Mouse (Mus musculus) limb, embryonic 14.5 days (tissue): Measurements from ENCODE around the gene Cnn3. TPM values are rescaled to one million over a fixed set of nuclear protein-coding genes. Genes with fewer than 3 reads are reported as not detected.

Source experiments
- ATAC-seq: fragments of 200-750 bp; cut with Nextera tagmentation; 2 replicates; pipeline ENCODE4 v1.8.0; 2017; ENCODE audit warnings: low read depth, moderate number of reproducible peaks, moderate TSS enrichment; ENCODE audit not compliant: low FRiP score
- DNase-seq: peaks from one replicate; pipeline ENCODE4 v3.0.0-alpha.2; 2015; ENCODE audit warnings: low spot score
- H3K27ac ChIP-seq: fragments of 300-500 bp; sonication (generic); replicated peaks from 2 replicates; pipeline ENCODE4 v1.5.1; 2014; ENCODE audit warnings: low read depth, mild to moderate bottlenecking, low read length, moderate library complexity, mixed read lengths
- H3K27me3 ChIP-seq: fragments of 300-500 bp; sonication (generic); 2 replicates; pipeline ENCODE4 v1.6.1; 2014; ENCODE audit warnings: low read length, mixed read lengths; ENCODE audit not compliant: control insufficient read depth, insufficient read depth
- H3K36me3 ChIP-seq: fragments of 300-500 bp; sonication (generic); 2 replicates; pipeline ENCODE4 v1.6.1; 2014; ENCODE audit warnings: mild to moderate bottlenecking, low read length, moderate library complexity, mixed read lengths; ENCODE audit not compliant: control insufficient read depth, insufficient read depth
- H3K4me1 ChIP-seq: fragments of 300-500 bp; sonication (generic); 2 replicates; pipeline ENCODE4 v1.6.1; 2014; ENCODE audit warnings: antibody characterized with exemption, low read length, mixed read lengths; ENCODE audit not compliant: control insufficient read depth, insufficient read depth
- H3K4me2 ChIP-seq: fragments of 300-500 bp; sonication (generic); replicated peaks from 2 replicates; pipeline ENCODE4 v1.6.1; 2014; ENCODE audit warnings: low read depth, mild to moderate bottlenecking, low read length, moderate library complexity; ENCODE audit not compliant: severe bottlenecking
- H3K4me3 ChIP-seq: fragments of 300-500 bp; sonication (generic); replicated peaks from 2 replicates; pipeline ENCODE4 v1.5.1; 2014; ENCODE audit warnings: low read length
- H3K9ac ChIP-seq: fragments of 300-500 bp; sonication (generic); 2 replicates; pipeline ENCODE4 v1.6.1; 2014; ENCODE audit warnings: mild to moderate bottlenecking, low read depth, low read length, moderate library complexity; ENCODE audit not compliant: severe bottlenecking
- H3K9me3 ChIP-seq: fragments of 300-500 bp; sonication (generic); 2 replicates; pipeline ENCODE4 v1.6.1; 2016; ENCODE audit warnings: low read length; ENCODE audit not compliant: control insufficient read depth
- POLR2A ChIP-seq: fragments of 200-500 bp; IDR thresholded peaks from 2 replicates; pipeline ENCODE4 v1.8.0; 2012; ENCODE audit warnings: inconsistent platforms, mild to moderate bottlenecking, moderate library complexity, borderline replicate concordance; ENCODE audit not compliant: insufficient read depth, insufficient read length; ENCODE audit errors: extremely low read depth
- whole genome bisulfite sequencing: fragments of 180-500 bp; shearing (Covaris S2); extraction: QIAGEN DNeasy Blood & Tissue Kit; methylation state at CpG from one replicate; pipeline ENCODE4 v1.1.7; 2014; 5-methylcytosine and 5-hydroxymethylcytosine counted together
- polyA plus RNA-seq, 2 experiments: library from polyadenylated mRNA; depleted of rRNA in 1 of 2; stranded (reverse) in 1 of 2; unstranded in 1 of 2; fragments of >200 nt; fragmentation: Nextera tagmentation in 1 of 2; extraction: Ambion mirVana in 1 of 2; gene quantifications; 2 replicates each; pipeline versions ENCODE4 v1.2.1 to v1.2.3; 2012 to 2014

Gene Cnn3
- polyA plus RNA-seq, 2 experiments, result 674 to 746 TPM

DNA sequence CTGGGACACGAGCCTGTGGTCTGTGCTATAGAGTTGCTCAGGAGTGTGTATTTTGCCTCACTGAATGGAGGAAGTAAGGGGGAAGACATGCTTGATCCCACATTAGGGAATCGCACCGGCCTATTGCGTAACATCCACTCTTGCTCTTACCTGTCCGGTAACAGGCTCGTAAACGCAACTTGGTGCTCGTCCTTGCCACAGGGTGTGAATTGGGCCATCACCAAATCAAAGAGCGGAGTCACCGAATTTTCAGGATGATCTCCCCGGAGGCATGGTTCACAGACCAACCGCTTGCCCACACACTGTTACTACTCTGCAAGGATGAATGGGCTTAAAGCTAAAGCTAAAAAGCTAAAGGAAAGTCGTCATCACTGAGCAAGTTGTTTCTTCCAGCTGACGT is 81.4 kb downstream of the Cnn3 start:
- Histone ChIP-seq H3K4me2 (no peak overlapping the region), H3K27ac (no peak overlapping the region), H3K4me1 (no peaks in the 10 kb centered on the region; the same call in 1 of the 2 replicates), H3K9ac (no peak overlapping the region), H3K4me3 (no peak overlapping the region), H3K9me3 (no peaks in the 10 kb centered on the region), H3K36me3 (no peaks in the 10 kb centered on the region), H3K27me3 (no peaks in the 10 kb centered on the region)
- 92% methylated on average over 14 of the region's 14 CpGs for WGBS
- DNase-seq (no peak), ATAC-seq (no peak)
- TF ChIP-seq POLR2A, result no peak

Other genes starting within 250 kb of the Cnn3 start
- gene Tmem56, start 143.4 kb upstream of the Cnn3 start, polyA plus RNA-seq (2012; rRNA removed), result 1.4 and 1.7 TPM in 2 replicates
- 1.6 and 1.8 TPM in 2 replicates for gene Tmem56, start 143.4 kb upstream of the Cnn3 start, polyA plus RNA-seq (2014; fragmentation: Nextera tagmentation; extraction: Ambion mirVana)
- 21.2 and 23.7 TPM in 2 replicates for gene Alg14, start 134.7 kb upstream of the Cnn3 start, polyA plus RNA-seq (2012; rRNA removed)
- 40.3 and 47.4 TPM in 2 replicates for gene Alg14, start 134.7 kb upstream of the Cnn3 start, polyA plus RNA-seq (2014; fragmentation: Nextera tagmentation; extraction: Ambion mirVana)
- gene Slc44a3, start 105.9 kb downstream of the Cnn3 start, polyA plus RNA-seq (2012; rRNA removed), result 0.82 and 0.91 TPM in 2 replicates
- 1.7 and 2.3 TPM in 2 replicates for gene Slc44a3, start 105.9 kb downstream of the Cnn3 start, polyA plus RNA-seq (2014; fragmentation: Nextera tagmentation; extraction: Ambion mirVana)
- gene 4930432M17Rik, start 244.3 kb downstream of the Cnn3 start, polyA plus RNA-seq (2012; rRNA removed), result not detected in 2 replicates
- not detected in 2 replicates for gene 4930432M17Rik, start 244.3 kb downstream of the Cnn3 start, polyA plus RNA-seq (2014; fragmentation: Nextera tagmentation; extraction: Ambion mirVana)